Mouse (Mus musculus) embryonic facial prominence, embryonic 11.5 days (tissue): ENCODE measurements around the gene Nfasc. TPM values are rescaled to one million over a fixed set of nuclear protein-coding genes. Genes with fewer than 3 reads are reported as not detected.

Experiments used
- ATAC-seq: fragments of 200-750 bp; cut with Nextera tagmentation; replicated peaks from 2 replicates; pipeline ENCODE4 v1.8.0; 2017; ENCODE audit warnings: low read depth; ENCODE audit not compliant: insufficient number of reproducible peaks, low FRiP score, low TSS enrichment
- DNase-seq: peaks from one replicate; pipeline ENCODE4 v3.0.0-alpha.2; 2015; ENCODE audit warnings: low spot score
- H3K27ac ChIP-seq: fragments of 300-500 bp; sonication (generic); replicated peaks from 2 replicates; pipeline ENCODE4 v1.5.1; 2014; ENCODE audit warnings: mild to moderate bottlenecking, low read depth, low read length, control low read depth
- H3K27me3 ChIP-seq: fragments of 300-500 bp; sonication (generic); 2 replicates; pipeline ENCODE4 v1.6.1; 2014; ENCODE audit warnings: mild to moderate bottlenecking, low read length, moderate library complexity, mixed read lengths; ENCODE audit not compliant: control insufficient read depth, insufficient read depth
- H3K36me3 ChIP-seq: fragments of 300-500 bp; sonication (generic); replicated peaks from 2 replicates; pipeline ENCODE4 v1.6.1; 2014; ENCODE audit warnings: low read depth, mild to moderate bottlenecking, low read length, moderate library complexity, mixed read lengths; ENCODE audit not compliant: control insufficient read depth, insufficient read depth
- H3K4me1 ChIP-seq: fragments of 300-500 bp; sonication (generic); 2 replicates; pipeline ENCODE4 v1.6.1; 2014; ENCODE audit warnings: low read length, mixed read lengths; ENCODE audit not compliant: control insufficient read depth, insufficient read depth
- H3K4me2 ChIP-seq: fragments of 300-500 bp; sonication (generic); 2 replicates; pipeline ENCODE4 v1.6.1; 2014; ENCODE audit warnings: low read depth, mild to moderate bottlenecking, control low read depth, low read length, moderate library complexity
- H3K4me3 ChIP-seq: fragments of 300-500 bp; sonication (generic); 2 replicates; pipeline ENCODE4 v1.5.1; 2014; ENCODE audit warnings: low read depth, low read length, control low read depth
- H3K9ac ChIP-seq: fragments of 300-500 bp; sonication (generic); replicated peaks from 2 replicates; pipeline ENCODE4 v1.6.1; 2014; ENCODE audit warnings: mild to moderate bottlenecking, control low read depth, low read length
- H3K9me3 ChIP-seq: fragments of 300-500 bp; sonication (generic); replicated peaks from 2 replicates; pipeline ENCODE4 v1.6.1; 2016; ENCODE audit warnings: mild to moderate bottlenecking, low read length, inconsistent platforms, mixed read lengths; ENCODE audit not compliant: control insufficient read depth
- WGBS: fragments of 180-500 bp; shearing (Covaris S2); extraction: QIAGEN DNeasy Blood & Tissue Kit; methylation state at CpG from one replicate; pipeline ENCODE4 v1.1.7; 2014; 5-methylcytosine and 5-hydroxymethylcytosine counted together
- polyA plus RNA-seq: library from polyadenylated mRNA; unstranded; fragments of >200 nt; fragmentation: Nextera tagmentation; extraction: Ambion mirVana; gene quantifications from 2 replicates; pipeline ENCODE4 v1.2.1, GENCODE M21; 2014

Nfasc gene
- polyA plus RNA-seq, 1 experiment from 2014 or later = 3.6 TPM

- no peak overlapping the region for H3K4me2 ChIP-seq
- H3K4me1 ChIP-seq = no peaks in the 10 kb centered on the region
- H3K36me3 ChIP-seq = no peaks in the 10 kb centered on the region
- no peaks in the 10 kb centered on the region for H3K9me3 ChIP-seq
- WGBS = 91% methylated on average over 12 of the region's 12 CpGs
- DNase-seq (no peak), ATAC-seq (no peak)
- no peak overlapping the region for H3K4me3 ChIP-seq
- no peaks in the 10 kb centered on the region for H3K27me3 ChIP-seq
- no peak overlapping the region for H3K9ac ChIP-seq
- no peak overlapping the region for H3K27ac ChIP-seq
Observed at GRCm38 (mm10) chr1:132515339-132515738, 226.3 kb downstream of the Nfasc start.

Other genes with a start within 250 kb of the Nfasc start
- gene Tmem81, start 235.6 kb downstream of the Nfasc start, polyA plus RNA-seq = 0.88 and 1.3 TPM in 2 replicates
- 7.6 and 11.0 TPM in 2 replicates for gene Cntn2, start 198.5 kb downstream of the Nfasc start, polyA plus RNA-seq
- gene Lrrn2, start 138.5 kb upstream of the Nfasc start, polyA plus RNA-seq = 3.0 and 3.5 TPM in 2 replicates